Mouse (Mus musculus) liver, postnatal 0 days (tissue): ENCODE measurements around the gene March2.

Experiments
- CTCF ChIP-seq: sonication (generic); IDR thresholded peaks from 2 replicates; pipeline ENCODE4 v1.5.1; 2016; ENCODE audit warnings: antibody characterized with exemption, low read depth
- EP300 ChIP-seq: IDR thresholded peaks from 2 replicates; pipeline ENCODE4 v1.6.1; 2016; ENCODE audit warnings: antibody characterized with exemption, low read depth, mild to moderate bottlenecking

- no peak for TF ChIP-seq CTCF
- no peak for TF ChIP-seq EP300
Observed at GRCm38 (mm10) chr17:33685249-33685653, 33.2 kb downstream of the March2 start.
